Mouse (Mus musculus) small intestine, adult 2 months (tissue): ENCODE data around the gene Inpp5a. TPM values are rescaled to one million over a fixed set of nuclear protein-coding genes. Genes with fewer than 3 reads are reported as not detected.

ENCODE experiments used
- H3K27ac ChIP-seq: fragments of 200-500 bp; 2 replicates; pipeline ENCODE4 v1.5.1; 2012; ENCODE audit warnings: low read depth, low read length, control low read depth, inconsistent platforms; ENCODE audit not compliant: insufficient read depth
- H3K27me3 ChIP-seq: fragments of 200-500 bp; 2 replicates; pipeline ENCODE4 v1.6.1; 2012; ENCODE audit warnings: mild to moderate bottlenecking, moderate library complexity, low read length, inconsistent platforms; ENCODE audit not compliant: control insufficient read depth, insufficient read depth
- H3K36me3 ChIP-seq: fragments of 200-500 bp; 2 replicates; pipeline ENCODE4 v1.6.1; 2012; ENCODE audit warnings: mild to moderate bottlenecking, low read length, control low read depth, inconsistent platforms; ENCODE audit not compliant: control insufficient read depth, insufficient read depth
- H3K4me1 ChIP-seq: fragments of 200-500 bp; 2 replicates; pipeline ENCODE4 v1.6.1; 2012; ENCODE audit warnings: low read length, inconsistent platforms, mixed read lengths; ENCODE audit not compliant: control insufficient read depth, insufficient read depth, insufficient read length
- H3K4me3 ChIP-seq: fragments of 200-500 bp; 2 replicates; pipeline ENCODE4 v1.5.1; 2012; ENCODE audit warnings: low read depth, mild to moderate bottlenecking, control low read depth, inconsistent platforms, low read length, moderate library complexity
- CTCF ChIP-seq: fragments of 200-500 bp; IDR thresholded peaks from 2 replicates; pipeline ENCODE4 v1.5.1; 2012; ENCODE audit warnings: low read depth, mild to moderate bottlenecking, control low read depth, inconsistent platforms, low read length, moderate library complexity, mixed read lengths; ENCODE audit not compliant: insufficient replicate concordance, insufficient read length; ENCODE audit errors: extremely low read depth
- POLR2A ChIP-seq: fragments of 200-500 bp; IDR thresholded peaks from 2 replicates; pipeline ENCODE4 v1.6.1; 2012; ENCODE audit warnings: low read depth, mild to moderate bottlenecking, control low read depth, inconsistent platforms, low read length, moderate library complexity
- WGBS: fragments of 180-500 bp; shearing (Covaris S2); methylation state at CpG from one replicate; pipeline ENCODE4 v1.1.7; 2018; 5-methylcytosine and 5-hydroxymethylcytosine counted together
- polyA plus RNA-seq: library from polyadenylated mRNA; depleted of rRNA; stranded (reverse); fragments of >200 nt; gene quantifications from 2 replicates; pipeline ENCODE4 v1.2.3, GENCODE M21; 2012

Gene Inpp5a
- polyA plus RNA-seq, 1 experiment: 56.6 TPM

DNA sequence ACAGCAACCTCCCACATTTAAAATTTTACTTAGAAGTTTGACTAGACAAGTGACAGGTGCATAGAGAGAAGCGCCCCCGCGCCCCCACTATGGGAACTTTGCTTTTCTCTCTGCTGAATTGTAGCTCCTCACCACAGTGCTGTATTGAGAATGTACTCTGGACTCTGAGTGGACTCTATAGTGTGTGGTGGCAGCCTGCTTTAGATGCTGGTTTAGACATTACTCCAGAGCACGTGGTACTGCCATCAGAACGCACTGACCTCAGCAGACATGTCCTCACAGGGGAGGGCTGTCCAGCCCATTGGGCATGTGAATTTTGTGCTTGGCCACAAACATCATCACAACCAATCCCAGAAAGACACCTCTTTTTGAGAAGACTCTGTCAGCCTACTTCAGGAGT lies 181.9 kb downstream of the Inpp5a start:
- WGBS: 95% methylated on average over 5 of the region's 5 CpGs
- no peak for TF ChIP-seq POLR2A
- no peak for TF ChIP-seq CTCF

DNA sequence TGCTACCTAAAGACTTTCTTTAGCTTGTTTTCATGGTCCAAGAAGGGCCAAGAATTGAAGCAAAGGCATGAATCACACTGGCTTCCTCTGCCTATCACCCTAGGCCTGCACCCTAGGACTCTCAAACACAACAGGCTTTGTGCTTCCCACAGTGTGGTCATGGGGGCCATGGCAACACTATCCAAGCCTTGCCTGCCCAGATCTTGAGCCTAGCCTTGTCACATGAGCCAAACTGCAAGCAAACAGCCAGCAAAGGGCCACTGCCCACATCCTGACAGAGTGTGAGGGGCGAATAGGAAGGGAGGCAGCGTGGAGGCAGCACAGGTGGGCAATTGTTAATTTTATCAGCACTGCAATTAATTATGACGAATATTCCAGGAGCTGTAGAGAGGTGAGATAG lies 183.8 kb downstream of the Inpp5a start:
- H3K27me3 ChIP-seq: no peaks in the 10 kb centered on the region
- WGBS: 60% methylated on average over 3 of the region's 3 CpGs
- H3K4me3 ChIP-seq: no peak overlapping the region
- TF ChIP-seq POLR2A (no peak), CTCF (no peak)
- H3K27ac ChIP-seq: no peak overlapping the region
- H3K4me1 ChIP-seq: no peaks in the 10 kb centered on the region
- peaks cover 23% of the 10 kb centered on the region for H3K36me3 ChIP-seq

More for the DNA sequence above, 181.9 kb downstream of the Inpp5a start:
- H3K4me1 ChIP-seq: no peaks in the 10 kb centered on the region
- H3K27me3 ChIP-seq: no peaks in the 10 kb centered on the region
- no peak overlapping the region for H3K27ac ChIP-seq
- peaks cover 27% of the 10 kb centered on the region for H3K36me3 ChIP-seq
- H3K4me3 ChIP-seq: no peak overlapping the region

DNA sequence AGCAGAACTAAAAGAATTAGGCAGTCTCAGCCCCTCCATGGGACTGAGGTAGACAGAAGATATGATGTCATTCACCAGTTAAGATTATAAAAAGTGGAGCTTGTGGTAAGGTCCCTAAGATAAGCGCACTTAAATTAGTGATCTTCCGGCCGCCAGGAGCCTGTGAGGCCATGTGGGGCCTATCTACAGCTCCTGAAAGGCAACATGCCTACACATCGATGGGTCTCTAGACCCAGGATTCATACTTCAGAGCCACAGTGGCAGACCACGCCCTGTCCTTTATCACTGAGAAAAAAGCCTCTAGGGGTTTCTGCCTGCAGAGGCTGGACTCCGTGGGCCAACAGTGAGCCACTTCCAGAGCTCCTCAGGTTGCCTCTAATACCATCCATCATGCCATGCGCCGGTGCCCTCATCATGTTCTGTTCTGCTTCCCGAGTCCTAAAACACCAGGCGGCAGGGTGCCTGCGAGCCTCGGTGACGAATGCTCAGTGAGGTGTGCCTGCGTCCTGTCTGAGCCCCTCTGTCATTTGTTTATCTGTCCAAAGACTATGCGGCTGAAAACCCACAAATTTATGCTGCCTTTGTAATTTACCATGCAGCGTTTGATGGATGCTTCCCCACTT lies 187.3 kb downstream of the Inpp5a start:
- Histone ChIP-seq H3K4me1 (peaks cover 3% of the 10 kb centered on the region; the same call in 1 of the 2 replicates), H3K36me3 (peaks cover 37% of the 10 kb centered on the region), H3K4me3 (no peak overlapping the region), H3K27me3 (peaks cover 10% of the 10 kb centered on the region), H3K27ac (no peak overlapping the region)
- WGBS: 88% methylated on average over 16 of the region's 16 CpGs
- no peak for TF ChIP-seq CTCF
- TF ChIP-seq POLR2A: no peak

DNA sequence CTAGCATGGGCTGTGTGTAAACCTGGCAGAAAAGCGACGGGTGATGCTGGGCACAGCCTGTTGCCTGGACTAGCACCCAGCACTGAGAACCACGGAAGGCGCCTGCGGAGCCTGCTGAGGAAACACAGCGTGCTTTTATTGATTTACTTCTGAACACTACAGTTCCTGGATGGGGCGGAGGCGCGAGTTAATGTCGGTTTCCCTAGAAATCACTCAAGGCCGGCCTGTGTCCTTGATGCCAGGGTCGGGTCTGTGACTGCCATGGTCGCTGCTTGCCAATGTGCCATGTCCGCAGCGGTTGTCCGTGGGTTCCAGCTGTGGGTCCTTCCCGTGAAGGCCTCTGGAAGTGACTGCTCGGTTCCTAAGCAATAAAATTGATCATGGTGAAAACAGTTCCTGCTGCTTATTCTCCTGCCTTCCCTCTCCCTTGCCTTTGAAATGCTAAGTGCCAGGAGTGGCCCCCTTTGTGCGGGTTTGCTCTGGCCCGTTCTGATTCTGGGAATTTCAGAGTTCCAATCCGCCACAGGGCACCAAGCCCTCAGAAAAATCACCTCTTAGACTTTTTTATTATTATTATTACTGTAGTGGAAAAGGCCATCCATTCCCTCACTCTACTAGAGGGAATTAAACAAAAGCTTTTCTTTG lies 190.5 kb downstream of the Inpp5a start:
- 85% methylated on average over 21 of the region's 21 CpGs for WGBS
- Histone ChIP-seq H3K4me3 (no peak overlapping the region), H3K27ac (no peak overlapping the region), H3K4me1 (peaks cover 13% of the 10 kb centered on the region), H3K27me3 (peaks cover 39% of the 10 kb centered on the region), H3K36me3 (peaks cover 37% of the 10 kb centered on the region)
- TF ChIP-seq CTCF: no peak

DNA sequence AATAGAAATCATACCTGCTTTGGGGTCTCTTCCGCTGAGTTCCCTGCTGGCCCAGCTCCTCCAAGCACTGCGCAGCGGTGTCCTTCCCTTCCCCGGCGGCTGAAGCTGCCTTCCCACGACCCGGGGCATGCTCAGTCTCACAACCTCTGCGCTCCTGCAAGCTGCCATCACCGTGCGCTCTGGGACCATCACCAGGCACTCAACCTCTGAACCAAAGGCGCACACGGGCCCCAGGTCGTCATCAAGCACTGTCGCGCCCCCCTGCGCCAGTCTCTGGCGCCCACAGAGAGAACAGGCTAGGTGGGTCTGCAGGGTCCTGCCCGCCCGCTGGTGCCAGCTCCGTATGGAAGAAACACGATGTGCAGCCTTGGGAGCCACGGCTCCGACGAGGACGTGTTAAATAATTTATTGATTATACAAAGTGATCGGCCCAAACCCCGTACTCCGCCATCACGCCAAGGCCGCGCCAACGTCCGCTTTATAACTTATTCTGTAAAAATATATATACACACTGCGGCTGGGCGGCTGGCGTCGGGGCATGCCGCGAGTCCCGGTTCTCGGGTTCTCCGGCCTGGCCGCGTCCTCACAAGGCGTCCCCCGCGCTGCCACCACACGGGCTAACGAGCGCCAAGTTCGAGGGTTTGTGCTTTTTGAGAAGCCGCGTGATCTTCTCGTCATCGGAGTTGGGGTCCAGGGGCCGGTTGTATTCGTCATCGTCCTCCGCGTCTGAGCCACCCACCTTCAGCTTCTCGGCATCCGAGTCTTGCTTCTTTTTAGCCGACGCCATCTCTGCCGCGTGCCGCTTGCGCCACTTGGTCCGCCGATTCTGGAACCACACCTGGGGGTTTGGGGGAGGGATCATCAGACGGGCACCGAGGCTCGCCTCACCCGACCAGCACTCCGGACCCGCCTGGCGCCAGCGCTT lies 192.2 kb downstream of the Inpp5a start:
- WGBS: 8% methylated on average over 78 of the region's 78 CpGs
- no peak overlapping the region for H3K27ac ChIP-seq
- H3K4me1 ChIP-seq: peaks cover 13% of the 10 kb centered on the region
- peak overlapping the region; percentile 50; the same call in 1 of the 2 replicates for H3K4me3 ChIP-seq
- H3K36me3 ChIP-seq: peaks cover 25% of the 10 kb centered on the region
- TF ChIP-seq POLR2A (no peak), CTCF (no peak)
- peaks cover 55% of the 10 kb centered on the region for H3K27me3 ChIP-seq

DNA sequence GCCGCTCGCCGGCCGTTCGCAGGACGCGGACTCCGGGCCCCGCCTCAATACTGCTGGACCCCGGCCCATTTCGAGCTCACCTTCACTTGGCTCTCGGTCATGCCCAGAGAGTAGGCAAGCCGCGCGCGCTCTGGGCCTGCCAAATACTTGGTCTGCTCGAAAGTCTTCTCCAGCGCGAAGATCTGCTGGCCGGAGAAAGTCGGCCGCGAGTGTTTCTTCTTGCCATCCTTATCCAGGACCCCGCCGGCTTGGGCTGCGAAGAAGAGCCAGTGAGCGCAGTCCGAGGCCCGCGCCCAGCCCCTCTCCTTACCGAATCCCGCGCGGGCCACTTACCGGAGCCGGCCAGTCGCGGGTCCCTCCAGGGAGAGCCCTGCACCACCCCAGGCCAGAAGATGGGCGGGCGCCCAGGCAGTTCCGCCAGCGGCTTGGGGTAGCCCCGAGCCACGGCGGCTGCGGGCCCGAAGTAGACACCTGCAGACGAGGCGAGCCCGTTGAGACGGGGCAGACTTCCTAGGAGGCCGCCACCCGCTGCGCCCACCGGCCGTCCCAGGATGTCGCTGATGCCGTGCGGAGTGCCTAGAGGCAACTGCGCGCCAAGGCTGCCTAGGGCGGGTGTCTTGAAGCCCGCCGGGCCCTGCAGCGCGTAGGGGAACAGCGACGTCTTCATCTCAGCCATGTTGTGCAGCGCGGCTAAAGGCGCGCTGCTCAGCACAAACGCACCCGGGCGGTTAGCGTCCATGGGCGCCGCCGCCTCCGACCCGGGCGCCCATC lies 193.1 kb downstream of the Inpp5a start:
- 2% methylated on average over 82 of the region's 82 CpGs for WGBS
- Histone ChIP-seq H3K27me3 (peaks cover 61% of the 10 kb centered on the region), H3K4me1 (peaks cover 13% of the 10 kb centered on the region), H3K36me3 (peaks cover 23% of the 10 kb centered on the region), H3K27ac (no peak overlapping the region), H3K4me3 (peak overlapping the region; percentile 50)
- TF ChIP-seq POLR2A (no peak), CTCF (no peak)
